Mouse (Mus musculus): ENCODE data around the gene Pttg1ip. TPM values are rescaled to one million over a fixed set of nuclear protein-coding genes. Genes with fewer than 3 reads are reported as not detected.

The Pttg1ip gene
- total and polyA plus RNA-seq, 2 experiments from 2014 or later = 117 TPM

DNA sequence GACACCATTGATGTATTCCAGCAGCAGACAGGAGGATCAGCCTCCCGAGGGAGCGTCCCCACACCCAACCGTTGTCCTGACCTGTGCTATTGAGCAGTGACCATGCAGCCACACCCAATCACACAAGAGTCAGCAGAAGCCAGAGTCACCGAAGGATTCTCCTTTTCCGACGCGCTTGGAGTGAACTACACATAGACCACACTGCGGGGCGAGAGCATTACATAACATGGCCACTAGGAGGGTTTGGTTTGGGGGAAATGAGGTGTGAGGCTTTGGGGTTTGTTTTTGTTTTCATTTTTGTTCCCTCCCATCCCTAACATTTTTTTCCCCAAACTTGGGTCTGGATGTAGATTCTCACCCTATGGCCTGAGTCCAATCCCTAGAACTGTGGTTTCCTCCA is 34.6 kb downstream of the Pttg1ip start:
- TF ChIP-seq CTCF (IDR thresholded peaks at IDR 0.05; ENCODE audit: low read depth) (no peak), EP300 (IDR thresholded peaks at IDR 0.05; ENCODE audit: low read depth) (no peak)
- no peaks in the 10 kb centered on the region for H3K9me3 ChIP-seq (replicated peaks; ENCODE audit: control insufficient read depth, low read length)
- H3K36me3 ChIP-seq (replicated peaks; ENCODE audit: control insufficient read depth, insufficient read depth, low read length) = peaks cover 66% of the 10 kb centered on the region
- H3K4me1 ChIP-seq (ENCODE audit: control insufficient read depth, insufficient read depth) = no peaks in the 10 kb centered on the region; the same call in 1 of the 2 replicates
- whole genome bisulfite sequencing = 89% methylated on average over 9 of the region's 9 CpGs
- no peak overlapping the region for H3K9ac ChIP-seq (replicated peaks; ENCODE audit: low read depth, low read length)
- no peaks in the 10 kb centered on the region for H3K27me3 ChIP-seq (ENCODE audit: control insufficient read depth, insufficient read depth, low read length)
- H3K4me2 ChIP-seq (ENCODE audit: low read depth, low read length) = no peak overlapping the region
- DNase-seq (ENCODE audit: low spot score) = no peak
- ATAC-seq (ENCODE audit: insufficient read depth, low read depth) = no peak
- H3K4me3 ChIP-seq (ENCODE audit: low read depth, low read length) = no peak overlapping the region
- no peak overlapping the region for H3K27ac ChIP-seq (ENCODE audit: low read depth)

DNA sequence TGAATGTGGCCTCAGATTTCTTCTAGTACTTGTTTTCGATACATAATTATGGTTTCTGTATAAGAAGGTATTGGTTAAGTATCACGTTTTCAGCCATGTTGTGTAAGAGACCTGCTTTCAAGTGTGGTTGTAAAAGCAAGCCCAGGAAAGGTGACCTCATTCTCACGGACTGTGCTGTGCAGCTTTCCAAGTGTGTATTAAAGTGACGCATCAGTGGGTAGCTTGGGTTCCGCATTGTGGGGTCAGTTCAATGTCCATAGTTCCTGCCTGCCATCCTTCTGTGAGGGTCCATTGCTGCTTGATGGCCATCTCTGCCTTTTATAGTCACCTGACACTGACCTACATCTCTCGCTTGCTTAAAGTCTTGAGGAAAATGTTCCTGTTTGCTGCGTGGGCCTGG is 35.4 kb downstream of the Pttg1ip start:
- TF ChIP-seq CTCF (IDR thresholded peaks at IDR 0.05; ENCODE audit: low read depth) = no peak
- no peak for TF ChIP-seq EP300 (IDR thresholded peaks at IDR 0.05; ENCODE audit: low read depth)
- Histone ChIP-seq H3K27ac (ENCODE audit: low read depth) (no peak overlapping the region), H3K27me3 (ENCODE audit: control insufficient read depth, insufficient read depth, low read length) (no peaks in the 10 kb centered on the region), H3K36me3 (replicated peaks; ENCODE audit: control insufficient read depth, insufficient read depth, low read length) (peaks cover 59% of the 10 kb centered on the region), H3K4me1 (ENCODE audit: control insufficient read depth, insufficient read depth) (peaks cover 7% of the 10 kb centered on the region; the same call in 1 of the 2 replicates), H3K9ac (replicated peaks; ENCODE audit: low read depth, low read length) (no peak overlapping the region), H3K9me3 (replicated peaks; ENCODE audit: control insufficient read depth, low read length) (no peaks in the 10 kb centered on the region), H3K4me2 (ENCODE audit: low read depth, low read length) (no peak overlapping the region), H3K4me3 (ENCODE audit: low read depth, low read length) (no peak overlapping the region)
- WGBS = 92% methylated on average over 7 of the region's 7 CpGs
- DNase-seq (ENCODE audit: low spot score) (no peak), ATAC-seq (ENCODE audit: insufficient read depth, low read depth) (no peak)

DNA sequence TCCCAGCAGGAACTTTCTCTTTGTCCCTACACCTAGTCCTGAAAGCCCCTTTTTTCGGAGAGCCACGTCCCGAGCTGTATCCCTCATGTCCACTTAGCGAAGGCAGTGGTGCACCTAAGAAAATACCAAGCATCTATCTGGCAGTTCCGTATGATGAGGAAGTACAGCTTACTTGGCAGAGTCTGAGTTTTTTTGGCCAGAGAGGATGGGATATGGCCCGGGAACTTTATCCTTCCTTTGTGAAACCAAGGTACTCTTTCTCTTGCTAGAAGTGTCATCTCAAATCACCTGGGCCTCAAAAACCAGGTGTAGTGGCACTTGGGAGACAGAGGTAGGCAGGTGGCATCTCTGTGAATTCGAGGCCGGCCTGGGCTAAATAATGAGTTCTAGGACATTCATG is 40.0 kb downstream of the Pttg1ip start:
- no peaks in the 10 kb centered on the region for H3K9me3 ChIP-seq (replicated peaks; ENCODE audit: control insufficient read depth, low read length)
- H3K36me3 ChIP-seq (replicated peaks; ENCODE audit: control insufficient read depth, insufficient read depth, low read length) = peaks cover 22% of the 10 kb centered on the region
- H3K27ac ChIP-seq (ENCODE audit: low read depth) = peak overlapping the region; percentile 94
- H3K9ac ChIP-seq (replicated peaks; ENCODE audit: low read depth, low read length) = peak overlapping the region; percentile 97
- peak overlapping the region; percentile 93 for H3K4me3 ChIP-seq (ENCODE audit: low read depth, low read length)
- WGBS = 72% methylated on average over 8 of the region's 8 CpGs
- peak overlapping the region; percentile 77 for H3K4me2 ChIP-seq (ENCODE audit: low read depth, low read length)
- no peak for TF ChIP-seq EP300 (IDR thresholded peaks at IDR 0.05; ENCODE audit: low read depth)
- no peak for TF ChIP-seq CTCF (IDR thresholded peaks at IDR 0.05; ENCODE audit: low read depth)
- ATAC-seq (ENCODE audit: insufficient read depth, low read depth) = no peak
- DNase-seq (ENCODE audit: low spot score) = no peak
- peaks cover 32% of the 10 kb centered on the region for H3K4me1 ChIP-seq (ENCODE audit: control insufficient read depth, insufficient read depth)
- H3K27me3 ChIP-seq (ENCODE audit: control insufficient read depth, insufficient read depth, low read length) = no peaks in the 10 kb centered on the region

DNA sequence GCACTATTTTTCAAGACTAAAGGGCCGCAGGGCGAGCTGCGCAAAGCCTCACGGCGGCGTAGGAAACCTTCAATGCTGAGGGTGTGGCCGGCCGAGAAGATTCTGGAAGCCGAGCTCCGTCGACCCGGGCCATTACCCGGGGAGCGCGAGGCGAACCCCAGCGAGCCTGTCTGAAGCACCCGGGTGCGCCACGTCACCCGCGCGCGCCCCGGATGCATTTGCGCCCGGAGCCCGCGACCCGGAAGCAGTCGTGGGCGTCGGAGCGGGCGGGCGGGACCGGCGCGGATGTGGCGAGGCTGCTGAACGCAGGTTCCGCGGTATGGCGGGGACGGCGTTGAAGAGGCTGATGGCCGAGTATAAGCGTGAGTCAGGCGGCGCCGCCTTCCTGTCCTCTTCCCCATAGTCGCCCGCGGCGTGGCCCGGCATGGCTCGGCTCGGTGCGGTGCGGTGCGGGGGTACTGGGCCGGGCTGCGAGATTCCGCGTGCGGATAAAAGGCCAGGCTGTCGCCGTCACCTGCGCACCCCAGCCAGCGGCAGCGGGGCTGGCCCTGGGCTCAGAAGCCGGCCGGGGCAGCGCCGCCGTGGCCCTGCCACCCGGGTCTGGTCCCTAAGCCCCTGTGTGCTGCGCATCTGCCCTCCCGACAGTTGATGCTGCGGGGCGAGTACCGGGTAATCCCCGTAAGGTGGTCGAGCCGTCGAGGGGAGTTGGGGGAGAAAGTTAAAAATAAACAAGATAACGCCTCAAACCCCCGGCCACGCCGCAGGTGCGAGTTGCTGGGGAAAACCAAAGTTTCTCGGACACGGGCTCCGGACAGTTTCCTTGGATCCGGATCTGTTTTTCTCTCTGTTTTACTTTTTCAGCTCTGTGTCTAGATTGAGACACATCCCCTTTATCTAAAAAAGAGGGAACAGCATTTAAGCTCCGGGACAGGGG is 40.8 kb downstream of the Pttg1ip start, which contains the start of gene Ube2g2:
Ube2g2 (plus strand) TSS at position 221 of the 934 bp plus-strand sequence.
- no peaks in the 10 kb centered on the region for H3K27me3 ChIP-seq (ENCODE audit: control insufficient read depth, insufficient read depth, low read length)
- H3K36me3 ChIP-seq (replicated peaks; ENCODE audit: control insufficient read depth, insufficient read depth, low read length) = peaks cover 14% of the 10 kb centered on the region
- TF ChIP-seq EP300 (IDR thresholded peaks at IDR 0.05; ENCODE audit: low read depth) (peak; percentile 50; the same call in 1 of the 2 replicates), CTCF (IDR thresholded peaks at IDR 0.05; ENCODE audit: low read depth) (no peak)
- peak; percentile 87 for ATAC-seq (ENCODE audit: insufficient read depth, low read depth)
- peak; percentile 88 for DNase-seq (ENCODE audit: low spot score)
- H3K27ac ChIP-seq (ENCODE audit: low read depth) = peak within 1 kb of the TSS; percentile 94
- H3K9ac ChIP-seq (replicated peaks; ENCODE audit: low read depth, low read length) = peak within 1 kb of the TSS; percentile 97
- under 1% methylated on average over 93 of the region's 96 CpGs for WGBS
- peaks cover 32% of the 10 kb centered on the region for H3K4me1 ChIP-seq (ENCODE audit: control insufficient read depth, insufficient read depth)
- no peaks in the 10 kb centered on the region for H3K9me3 ChIP-seq (replicated peaks; ENCODE audit: control insufficient read depth, low read length)
- peak within 1 kb of the TSS; percentile 93 for H3K4me3 ChIP-seq (ENCODE audit: low read depth, low read length)
- H3K4me2 ChIP-seq (ENCODE audit: low read depth, low read length) = peak within 1 kb of the TSS; percentile 77

DNA sequence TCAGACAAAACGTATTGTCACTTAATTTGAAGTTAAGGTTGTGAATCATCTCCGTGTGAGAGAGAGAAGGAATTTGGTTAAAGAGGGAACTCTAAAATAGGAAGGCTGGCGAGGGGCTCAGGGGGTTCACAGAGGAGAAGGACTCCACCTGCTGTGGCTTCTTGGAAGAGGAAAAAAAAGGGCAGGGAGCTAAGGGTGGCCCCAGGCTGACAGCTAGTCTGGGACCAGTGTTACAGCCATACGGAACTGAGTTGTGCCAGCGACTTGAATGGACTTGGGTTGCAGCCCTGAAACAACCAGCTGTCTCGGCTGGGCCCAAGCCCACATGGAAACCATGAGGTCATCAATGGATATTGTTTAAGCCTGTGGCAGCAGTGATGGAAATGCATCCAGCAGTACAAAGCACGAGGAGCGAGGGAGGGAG is 41.6 kb downstream of the Pttg1ip start:
- no peak for TF ChIP-seq EP300 (IDR thresholded peaks at IDR 0.05; ENCODE audit: low read depth)
- TF ChIP-seq CTCF (IDR thresholded peaks at IDR 0.05; ENCODE audit: low read depth) = no peak
- ATAC-seq (ENCODE audit: insufficient read depth, low read depth) (peak; percentile 31), DNase-seq (ENCODE audit: low spot score) (peak; percentile 60)

More for the DNA sequence above, 41.6 kb downstream of the Pttg1ip start:
- Histone ChIP-seq H3K9ac (replicated peaks; ENCODE audit: low read depth, low read length) (peak overlapping the region; percentile 97), H3K27me3 (ENCODE audit: control insufficient read depth, insufficient read depth, low read length) (no peaks in the 10 kb centered on the region), H3K9me3 (replicated peaks; ENCODE audit: control insufficient read depth, low read length) (no peaks in the 10 kb centered on the region), H3K27ac (ENCODE audit: low read depth) (peak overlapping the region; percentile 94), H3K4me2 (ENCODE audit: low read depth, low read length) (peak overlapping the region; percentile 77), H3K4me3 (ENCODE audit: low read depth, low read length) (peak overlapping the region; percentile 93), H3K4me1 (ENCODE audit: control insufficient read depth, insufficient read depth) (peaks cover 32% of the 10 kb centered on the region), H3K36me3 (replicated peaks; ENCODE audit: control insufficient read depth, insufficient read depth, low read length) (peaks cover 8% of the 10 kb centered on the region)
- WGBS = 9% methylated on average over 8 of the region's 8 CpGs
